Mouse (Mus musculus) stomach, embryonic 14.5 days (tissue): ENCODE data around the gene Rimklb. TPM values are rescaled to one million over a fixed set of nuclear protein-coding genes. Genes with fewer than 3 reads are reported as not detected.

Source experiments
- ATAC-seq: fragments of 200-750 bp; cut with Nextera tagmentation; 2 replicates; pipeline ENCODE4 v1.8.0; 2017; ENCODE audit warnings: low read depth, moderate TSS enrichment; ENCODE audit not compliant: insufficient number of reproducible peaks, insufficient read depth, low FRiP score
- H3K27ac ChIP-seq: fragments of 300-500 bp; sonication (generic); 2 replicates; pipeline ENCODE4 v1.5.1; 2014; ENCODE audit warnings: mild to moderate bottlenecking, low read length, moderate library complexity, mixed read lengths
- H3K27me3 ChIP-seq: fragments of 300-500 bp; sonication (generic); 2 replicates; pipeline ENCODE4 v1.6.1; 2014; ENCODE audit warnings: low read length, control low read depth, mixed read lengths; ENCODE audit not compliant: control insufficient read depth, insufficient read depth
- H3K36me3 ChIP-seq: fragments of 300-500 bp; sonication (generic); 2 replicates; pipeline ENCODE4 v1.6.1; 2014; ENCODE audit warnings: mild to moderate bottlenecking, control low read depth, low read length, moderate library complexity, mixed read lengths; ENCODE audit not compliant: control insufficient read depth, insufficient read depth
- H3K4me1 ChIP-seq: fragments of 300-500 bp; sonication (generic); 2 replicates; pipeline ENCODE4 v1.6.1; 2014; ENCODE audit warnings: low read length, control low read depth, mixed read lengths; ENCODE audit not compliant: control insufficient read depth, insufficient read depth
- H3K4me2 ChIP-seq: fragments of 300-500 bp; sonication (generic); replicated peaks from 2 replicates; pipeline ENCODE4 v1.6.1; 2014; ENCODE audit warnings: low read depth, low read length, control low read depth
- H3K4me3 ChIP-seq: fragments of 300-500 bp; sonication (generic); 2 replicates; pipeline ENCODE4 v1.5.1; 2014; ENCODE audit warnings: low read depth, low read length, control low read depth
- H3K9ac ChIP-seq: fragments of 300-500 bp; sonication (generic); replicated peaks from 2 replicates; pipeline ENCODE4 v1.6.1; 2014; ENCODE audit warnings: low read depth, mild to moderate bottlenecking, control low read depth, low read length, moderate library complexity, mixed read lengths
- H3K9me3 ChIP-seq: fragments of 300-500 bp; sonication (generic); 2 replicates; pipeline ENCODE4 v1.6.1; 2016; ENCODE audit warnings: low read depth, low read length, control low read depth; ENCODE audit not compliant: control insufficient read depth
- WGBS: fragments of 180-500 bp; shearing (Covaris S2); extraction: QIAGEN DNeasy Blood & Tissue Kit; methylation state at CpG from one replicate; pipeline ENCODE4 v1.1.7; 2014; 5-methylcytosine and 5-hydroxymethylcytosine counted together
- polyA plus RNA-seq: library from polyadenylated mRNA; unstranded; fragments of >200 nt; fragmentation: Nextera tagmentation; extraction: Ambion mirVana; gene quantifications from 2 replicates; pipeline ENCODE4 v1.2.1, GENCODE M21; 2014

The Rimklb gene
- polyA plus RNA-seq, 1 experiment from 2014 or later: 22.9 TPM

DNA sequence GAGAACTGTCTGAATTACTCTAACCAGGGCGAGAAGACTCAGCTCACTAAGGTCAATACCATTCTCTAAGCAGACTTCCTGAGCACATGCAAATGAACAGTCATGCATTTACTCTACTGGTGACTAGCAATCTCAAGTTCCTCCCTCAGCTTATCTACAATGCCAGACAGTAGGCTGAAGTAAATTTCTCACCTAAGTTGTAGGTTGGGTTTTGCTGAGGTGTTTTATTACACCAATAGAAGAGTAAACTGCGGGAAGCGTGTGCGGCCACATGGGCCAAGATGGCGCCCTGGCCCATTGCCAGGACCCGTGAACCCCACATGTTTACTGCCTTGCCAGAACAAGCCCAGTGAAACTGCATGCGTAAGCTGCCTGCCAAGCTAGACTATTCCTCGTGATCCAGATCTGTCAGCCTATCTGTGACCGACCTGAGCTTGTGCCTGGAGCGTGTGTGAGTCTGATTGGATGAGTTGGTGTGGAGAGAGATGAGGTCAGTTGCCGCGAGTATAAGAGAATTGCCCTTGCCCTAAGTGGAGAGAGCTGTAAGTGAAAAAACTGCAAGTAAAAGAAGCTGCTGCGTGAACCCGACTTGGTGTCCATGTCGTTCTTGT is 29.4 kb downstream of the Rimklb start:
- no peak for ATAC-seq
- Histone ChIP-seq H3K27me3 (no peaks in the 10 kb centered on the region), H3K9ac (no peak overlapping the region), H3K9me3 (no peaks in the 10 kb centered on the region), H3K4me2 (no peak overlapping the region), H3K4me1 (no peaks in the 10 kb centered on the region), H3K36me3 (peaks cover 11% of the 10 kb centered on the region; the same call in 1 of the 2 replicates), H3K27ac (no peak overlapping the region), H3K4me3 (no peak overlapping the region)
- WGBS: 93% methylated on average over 15 of the region's 15 CpGs

DNA sequence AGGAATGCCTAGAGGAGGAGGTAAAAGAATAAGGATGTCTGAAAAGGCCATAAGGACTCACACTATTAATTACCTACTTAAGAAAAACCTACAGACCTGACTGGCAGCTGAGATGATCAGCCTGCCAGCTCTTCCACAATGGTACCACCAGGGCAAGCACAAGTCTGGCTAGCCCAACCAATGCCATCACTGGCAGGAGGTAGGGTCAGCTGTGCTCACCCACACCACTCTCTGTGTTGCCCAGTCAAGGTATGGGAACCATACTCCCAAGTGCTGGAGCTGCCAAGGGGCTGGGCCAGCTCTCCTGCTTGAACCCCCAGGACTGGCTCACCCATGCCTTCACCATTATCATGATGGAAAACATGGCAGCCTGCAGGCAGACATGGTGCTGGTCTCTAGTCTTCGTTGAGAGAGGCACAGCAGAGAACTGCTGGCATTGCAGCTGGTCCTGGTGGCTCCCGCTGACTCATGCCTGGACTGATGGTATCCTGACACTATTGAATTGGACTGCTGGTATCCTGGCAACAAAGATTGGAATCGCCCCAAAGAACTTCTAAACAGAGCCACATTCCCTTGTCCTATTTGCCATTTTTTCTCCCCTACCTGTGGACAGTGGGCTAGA is 32.4 kb downstream of the Rimklb start:
- Histone ChIP-seq H3K36me3 (peaks cover 19% of the 10 kb centered on the region; the same call in 1 of the 2 replicates), H3K9ac (no peak overlapping the region), H3K4me1 (no peaks in the 10 kb centered on the region), H3K4me3 (no peak overlapping the region), H3K9me3 (no peaks in the 10 kb centered on the region), H3K27ac (no peak overlapping the region), H3K27me3 (no peaks in the 10 kb centered on the region), H3K4me2 (no peak overlapping the region)
- ATAC-seq: no peak
- WGBS: 86% methylated on average over 3 of the region's 3 CpGs

DNA sequence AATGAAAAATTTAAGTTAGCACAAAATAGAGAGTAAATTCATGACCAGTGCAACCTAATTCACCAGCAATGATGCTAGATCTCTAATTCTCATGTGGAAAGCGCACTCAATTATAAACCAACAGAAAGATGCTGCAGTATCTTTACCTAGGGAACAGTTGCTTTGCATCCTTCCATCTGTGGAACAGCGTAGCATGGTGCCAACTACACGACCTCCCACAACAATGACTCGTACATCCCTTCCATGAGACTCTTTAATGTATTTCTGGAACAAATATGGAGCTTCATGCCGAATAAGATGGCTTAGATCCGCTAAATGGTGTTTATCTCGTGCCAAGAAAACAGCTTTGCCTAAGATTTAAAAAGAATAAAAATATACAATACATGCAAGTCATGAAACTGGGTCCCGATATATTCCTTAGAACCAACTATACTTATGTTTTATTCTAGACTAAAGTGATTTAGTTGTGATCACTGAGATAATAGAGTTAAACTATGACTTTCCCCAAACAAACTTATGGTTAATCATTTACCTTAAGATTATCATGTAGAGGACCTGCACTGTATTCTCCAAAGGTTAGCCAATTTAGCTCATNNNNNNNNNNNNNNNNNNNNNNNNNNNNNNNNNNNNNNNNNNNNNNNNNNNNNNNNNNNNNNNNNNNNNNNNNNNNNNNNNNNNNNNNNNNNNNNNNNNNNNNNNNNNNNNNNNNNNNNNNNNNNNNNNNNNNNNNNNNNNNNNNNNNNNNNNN is 39.4 kb downstream of the Rimklb start:
- Histone ChIP-seq H3K9ac (no peak overlapping the region), H3K9me3 (no peaks in the 10 kb centered on the region), H3K4me1 (no peaks in the 10 kb centered on the region), H3K27ac (no peak overlapping the region), H3K27me3 (no peaks in the 10 kb centered on the region), H3K4me3 (no peak overlapping the region), H3K36me3 (peaks cover 25% of the 10 kb centered on the region; the same call in 1 of the 2 replicates), H3K4me2 (no peak overlapping the region)
- WGBS: 88% methylated on average over 8 of the region's 8 CpGs
- ATAC-seq: no peak

DNA sequence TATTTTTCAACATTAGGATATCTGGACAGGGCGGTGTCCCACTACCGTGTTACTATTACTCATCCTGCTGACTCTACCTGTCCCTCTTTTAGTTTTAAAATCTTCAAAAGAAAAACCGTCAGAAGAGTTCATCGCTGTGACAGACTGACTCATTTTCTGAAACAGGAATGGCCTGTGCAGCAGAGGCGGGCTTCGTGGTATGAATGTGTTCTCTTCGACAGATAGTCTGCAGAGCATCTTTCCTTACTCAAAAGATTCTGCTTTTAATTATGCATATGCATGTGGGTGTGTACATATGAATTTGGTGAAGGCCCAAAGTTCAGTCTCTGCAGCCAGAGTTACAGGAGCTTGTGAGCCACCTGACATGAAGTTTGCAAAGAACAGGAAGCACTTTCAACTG is 50.7 kb downstream of the Rimklb start:
- no peak overlapping the region for H3K4me3 ChIP-seq
- ATAC-seq: no peak
- 93% methylated on average over 7 of the region's 7 CpGs for WGBS

DNA sequence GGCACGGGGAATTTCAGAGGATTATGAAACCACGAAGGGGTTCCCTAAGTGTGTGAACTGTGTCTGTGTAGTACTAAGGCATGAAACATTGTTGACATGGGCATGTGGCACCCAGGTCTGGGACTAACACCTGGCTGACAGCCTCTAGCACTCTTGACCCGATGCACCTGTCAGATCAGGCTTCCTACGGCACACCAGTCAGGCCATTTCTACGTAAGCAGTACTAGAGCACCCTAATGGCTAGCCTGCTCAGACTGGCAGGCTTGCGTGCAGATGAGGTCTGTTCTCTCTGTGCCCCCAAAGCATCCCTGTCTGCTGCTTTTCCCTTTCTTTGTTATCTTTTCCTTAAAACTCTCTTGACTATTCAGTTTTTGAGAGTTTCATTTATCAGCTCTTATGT is 53.3 kb downstream of the Rimklb start:
- Histone ChIP-seq H3K9ac (no peak overlapping the region), H3K4me1 (no peaks in the 10 kb centered on the region), H3K9me3 (no peaks in the 10 kb centered on the region), H3K27ac (no peak overlapping the region), H3K27me3 (no peaks in the 10 kb centered on the region), H3K4me2 (no peak overlapping the region), H3K36me3 (no peaks in the 10 kb centered on the region; the same call in 1 of the 2 replicates), H3K4me3 (no peak overlapping the region)
- ATAC-seq: no peak
- 78% methylated on average over 6 of the region's 6 CpGs for WGBS

More for the DNA sequence above, 50.7 kb downstream of the Rimklb start:
- Histone ChIP-seq H3K36me3 (no peaks in the 10 kb centered on the region; the same call in 1 of the 2 replicates), H3K27ac (no peak overlapping the region), H3K9ac (no peak overlapping the region), H3K9me3 (no peaks in the 10 kb centered on the region), H3K4me1 (no peaks in the 10 kb centered on the region), H3K4me2 (no peak overlapping the region), H3K27me3 (no peaks in the 10 kb centered on the region)

DNA sequence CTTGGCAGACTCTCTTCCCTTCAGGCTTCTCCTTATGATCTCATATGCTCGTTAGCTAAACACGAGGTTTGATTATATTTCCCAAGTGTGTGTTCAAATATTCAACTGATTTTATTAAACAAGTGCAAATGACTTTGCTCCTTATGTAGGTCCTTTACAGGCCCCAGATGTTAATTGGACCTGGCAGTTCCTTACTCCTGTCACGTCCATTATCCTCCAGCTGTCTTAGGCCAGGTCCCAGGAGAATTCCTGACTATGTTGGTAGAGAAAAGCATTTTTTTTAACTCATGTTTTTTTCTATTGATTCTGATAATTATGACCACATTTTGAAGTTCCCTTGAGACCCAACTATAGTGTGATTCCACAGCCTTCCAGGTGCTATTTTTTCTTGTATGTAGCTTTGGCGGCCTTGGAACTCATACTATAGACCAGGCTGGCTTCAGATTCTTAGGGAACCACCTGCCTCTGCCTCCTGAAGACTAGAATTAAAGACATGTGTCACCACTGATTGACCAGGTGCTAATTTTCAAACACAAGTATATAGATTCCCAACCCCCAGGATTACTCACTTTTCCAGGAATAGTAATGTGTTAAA is 57.8 kb downstream of the Rimklb start:
- Histone ChIP-seq H3K9ac (no peak overlapping the region), H3K9me3 (no peaks in the 10 kb centered on the region), H3K27ac (no peak overlapping the region), H3K4me3 (no peak overlapping the region), H3K4me2 (no peak overlapping the region), H3K4me1 (no peaks in the 10 kb centered on the region), H3K27me3 (no peaks in the 10 kb centered on the region), H3K36me3 (no peaks in the 10 kb centered on the region)
- no peak for ATAC-seq
- WGBS: 80% methylated on average over 4 of the region's 4 CpGs

DNA sequence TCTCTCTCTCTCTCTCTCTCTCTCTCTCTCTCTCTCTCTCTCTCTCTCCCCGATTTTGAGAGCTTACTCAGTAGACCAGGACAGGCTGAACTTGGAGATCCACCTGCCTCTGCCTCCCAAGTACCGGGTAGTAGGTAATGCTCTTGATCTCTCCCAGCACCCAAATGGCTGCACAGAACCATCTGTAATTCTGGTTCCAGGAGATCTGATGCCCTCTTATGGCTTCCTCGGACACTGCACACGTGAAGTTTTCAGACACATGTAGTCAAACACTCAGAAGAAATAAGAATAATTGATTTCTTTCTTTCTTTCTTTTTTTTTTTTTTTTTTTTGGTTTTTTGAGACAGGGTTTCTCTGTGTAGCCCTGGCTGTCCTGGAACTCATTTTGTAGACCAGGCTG is 59.3 kb downstream of the Rimklb start:
- no peak overlapping the region for H3K4me3 ChIP-seq
- H3K27me3 ChIP-seq: no peaks in the 10 kb centered on the region
- ATAC-seq: no peak
- H3K27ac ChIP-seq: no peak overlapping the region
- no peaks in the 10 kb centered on the region for H3K4me1 ChIP-seq
- WGBS: 81% methylated on average over 4 of the region's 4 CpGs
- no peaks in the 10 kb centered on the region for H3K36me3 ChIP-seq
- H3K9me3 ChIP-seq: no peaks in the 10 kb centered on the region
- H3K4me2 ChIP-seq: no peak overlapping the region
- no peak overlapping the region for H3K9ac ChIP-seq

DNA sequence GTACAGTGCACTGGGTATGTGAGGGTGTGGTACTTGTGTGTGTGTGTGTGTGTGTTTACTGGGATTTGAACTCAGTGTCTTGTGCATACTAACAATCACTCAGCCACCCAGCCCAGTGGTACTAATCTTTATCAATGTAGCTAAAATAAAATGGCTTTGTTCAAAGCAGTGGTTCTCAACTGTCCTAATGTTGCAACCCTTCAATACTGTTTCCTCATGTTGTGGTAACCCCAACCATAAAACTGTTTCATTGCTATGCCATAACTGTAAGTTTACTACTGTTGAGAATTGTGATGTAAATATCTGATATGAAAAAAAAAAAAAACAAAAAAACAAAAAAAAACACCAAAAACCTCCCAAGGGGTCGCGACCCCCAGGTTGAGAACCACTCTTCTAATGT is 63.3 kb downstream of the Rimklb start:
- 98% methylated on average over 2 of the region's 2 CpGs for WGBS
- Histone ChIP-seq H3K9ac (no peak overlapping the region), H3K27ac (no peak overlapping the region), H3K4me2 (no peak overlapping the region), H3K36me3 (no peaks in the 10 kb centered on the region), H3K4me3 (no peak overlapping the region), H3K9me3 (no peaks in the 10 kb centered on the region), H3K4me1 (no peaks in the 10 kb centered on the region), H3K27me3 (no peaks in the 10 kb centered on the region)
- no peak for ATAC-seq
